Mouse (Mus musculus): Measurements from ENCODE around the gene Map3k3. TPM values are rescaled to one million over a fixed set of nuclear protein-coding genes. Genes with fewer than 3 reads are reported as not detected.
"Not testable (repeated sequence)": the region's sequence is repeated elsewhere in the genome, so short reads cannot be mapped to it uniquely, and the experiment has no call there.

Map3k3 gene
- polyA plus RNA-seq, 1 experiment from 2014 or later = 33.4 TPM

GRCm38 (mm10) chr11:106192657-106193370 is 108.4 kb downstream of the Map3k3 start:
- Histone ChIP-seq H3K27ac (ENCODE audit: low read depth) (peak overlapping the region; percentile 73), H3K9ac (peak overlapping the region; percentile 57), H3K9me3 (ENCODE audit: low read depth, low read length) (no peaks in the 10 kb centered on the region), H3K27me3 (ENCODE audit: insufficient read depth, low read length) (no peaks in the 10 kb centered on the region), H3K36me3 (ENCODE audit: insufficient read depth) (peaks cover 15% of the 10 kb centered on the region), H3K4me3 (ENCODE audit: low read depth, low read length) (peak overlapping the region; percentile 55), H3K4me2 (peak overlapping the region; percentile 75), H3K4me1 (ENCODE audit: insufficient read depth) (0 out of 2 replicates have a peak, but pooled peaks cover 5% of the 10 kb centered on the region)
- WGBS = 7% methylated on average over 19 of the region's 19 CpGs
- ATAC-seq (ENCODE audit: insufficient read depth) = no peak; the same call in 1 of the 2 replicates
- TF ChIP-seq CTCF (IDR thresholded peaks at IDR 0.05; ENCODE audit: low read depth) = peak; percentile 44
- DNase-seq = peak; percentile 26

GRCm38 (mm10) chr11:106193371-106194154 is 109.2 kb downstream of the Map3k3 start:
- Histone ChIP-seq H3K36me3 (ENCODE audit: insufficient read depth) (peaks cover 23% of the 10 kb centered on the region), H3K27me3 (ENCODE audit: insufficient read depth, low read length) (no peaks in the 10 kb centered on the region), H3K4me3 (ENCODE audit: low read depth, low read length) (peak overlapping the region; percentile 55), H3K4me2 (peak overlapping the region; percentile 75), H3K4me1 (ENCODE audit: insufficient read depth) (0 out of 2 replicates have a peak, but pooled peaks cover 5% of the 10 kb centered on the region), H3K9me3 (ENCODE audit: low read depth, low read length) (no peaks in the 10 kb centered on the region), H3K27ac (ENCODE audit: low read depth) (peak overlapping the region; percentile 79), H3K9ac (peak overlapping the region; percentile 62)
- TF ChIP-seq CTCF (IDR thresholded peaks at IDR 0.05; ENCODE audit: low read depth) = no peak
- ATAC-seq (ENCODE audit: insufficient read depth) = peak; percentile 97
- DNase-seq = peak; percentile 98
- WGBS = under 1% methylated on average over 41 of the region's 44 CpGs

- DNase-seq (no peak), ATAC-seq (ENCODE audit: insufficient read depth) (no peak)
- Histone ChIP-seq H3K9ac (peak overlapping the region; percentile 62), H3K4me3 (ENCODE audit: low read depth, low read length) (peak overlapping the region; percentile 55), H3K9me3 (ENCODE audit: low read depth, low read length) (no peaks in the 10 kb centered on the region), H3K27me3 (ENCODE audit: insufficient read depth, low read length) (no peaks in the 10 kb centered on the region), H3K4me2 (peak overlapping the region; percentile 75), H3K4me1 (ENCODE audit: insufficient read depth) (0 out of 2 replicates have a peak, but pooled peaks cover 5% of the 10 kb centered on the region), H3K36me3 (ENCODE audit: insufficient read depth) (peaks cover 28% of the 10 kb centered on the region), H3K27ac (ENCODE audit: low read depth) (peak overlapping the region; percentile 79)
- TF ChIP-seq CTCF (IDR thresholded peaks at IDR 0.05; ENCODE audit: low read depth) = no peak
- WGBS = 28% methylated on average over 3 of the region's 3 CpGs
Observed at GRCm38 (mm10) chr11:106194155-106194541, 109.7 kb downstream of the Map3k3 start.

GRCm38 (mm10) chr11:106194891-106195290 is 110.5 kb downstream of the Map3k3 start:
- peaks cover 33% of the 10 kb centered on the region for H3K36me3 ChIP-seq (ENCODE audit: insufficient read depth)
- peak overlapping the region; percentile 33; the same call in 1 of the 2 replicates for H3K27ac ChIP-seq (ENCODE audit: low read depth)
- ATAC-seq (ENCODE audit: insufficient read depth) = no peak
- H3K4me3 ChIP-seq (ENCODE audit: low read depth, low read length) = no peak overlapping the region
- H3K27me3 ChIP-seq (ENCODE audit: insufficient read depth, low read length) = no peaks in the 10 kb centered on the region
- 0 out of 2 replicates have a peak, but pooled peaks cover 5% of the 10 kb centered on the region for H3K4me1 ChIP-seq (ENCODE audit: insufficient read depth)
- no peak for TF ChIP-seq CTCF (IDR thresholded peaks at IDR 0.05; ENCODE audit: low read depth)
- H3K9ac ChIP-seq = no peak overlapping the region
- no peak for DNase-seq
- 86% methylated on average over 7 of the region's 7 CpGs for WGBS
- H3K4me2 ChIP-seq = no peak overlapping the region
- no peaks in the 10 kb centered on the region for H3K9me3 ChIP-seq (ENCODE audit: low read depth, low read length)

- Histone ChIP-seq H3K27me3 (ENCODE audit: insufficient read depth, low read length) (no peaks in the 10 kb centered on the region), H3K4me2 (no peak overlapping the region), H3K4me3 (ENCODE audit: low read depth, low read length) (no peak overlapping the region), H3K9me3 (ENCODE audit: low read depth, low read length) (no peaks in the 10 kb centered on the region), H3K36me3 (ENCODE audit: insufficient read depth) (peaks cover 36% of the 10 kb centered on the region), H3K4me1 (ENCODE audit: insufficient read depth) (0 out of 2 replicates have a peak, but pooled peaks cover 5% of the 10 kb centered on the region), H3K27ac (ENCODE audit: low read depth) (peak overlapping the region; percentile 33; the same call in 1 of the 2 replicates), H3K9ac (no peak overlapping the region)
- no peak for TF ChIP-seq CTCF (IDR thresholded peaks at IDR 0.05; ENCODE audit: low read depth)
- DNase-seq (peak; percentile 4), ATAC-seq (ENCODE audit: insufficient read depth) (no peak)
Observed at GRCm38 (mm10) chr11:106195341-106195740, 110.9 kb downstream of the Map3k3 start.

GRCm38 (mm10) chr11:106198277-106198676 is 113.9 kb downstream of the Map3k3 start:
- H3K4me3 ChIP-seq (ENCODE audit: low read depth, low read length) = no peak overlapping the region
- ATAC-seq (ENCODE audit: insufficient read depth) = no peak
- 73% methylated on average over 4 of the region's 4 CpGs for WGBS

GRCm38 (mm10) chr11:106199997-106200396 is 115.6 kb downstream of the Map3k3 start:
- not testable (repeated sequence) for ATAC-seq (ENCODE audit: insufficient read depth); H3K27me3 ChIP-seq (ENCODE audit: insufficient read depth, low read length); H3K4me3 ChIP-seq (ENCODE audit: low read depth, low read length); H3K9ac ChIP-seq; H3K27ac ChIP-seq (ENCODE audit: low read depth); H3K9me3 ChIP-seq (ENCODE audit: low read depth, low read length); DNase-seq; H3K4me2 ChIP-seq; H3K4me1 ChIP-seq (ENCODE audit: insufficient read depth)
- H3K36me3 ChIP-seq (ENCODE audit: insufficient read depth) = peaks cover 78% of the 10 kb centered on the region
- WGBS = 94% methylated on average over 7 of the region's 7 CpGs

More at GRCm38 (mm10) chr11:106198277-106198676, 113.9 kb downstream of the Map3k3 start:
- DNase-seq = no peak
- H3K9me3 ChIP-seq (ENCODE audit: low read depth, low read length) = no peaks in the 10 kb centered on the region
- TF ChIP-seq CTCF (IDR thresholded peaks at IDR 0.05; ENCODE audit: low read depth) = no peak
- H3K4me2 ChIP-seq = no peak overlapping the region
- 0 out of 2 replicates have a peak, but pooled peaks cover 5% of the 10 kb centered on the region for H3K4me1 ChIP-seq (ENCODE audit: insufficient read depth)
- no peak overlapping the region for H3K27ac ChIP-seq (ENCODE audit: low read depth)
- no peaks in the 10 kb centered on the region for H3K27me3 ChIP-seq (ENCODE audit: insufficient read depth, low read length)
- no peak overlapping the region for H3K9ac ChIP-seq
- peaks cover 63% of the 10 kb centered on the region for H3K36me3 ChIP-seq (ENCODE audit: insufficient read depth)

Measured in lung, embryonic 14.5 days (tissue).